11 mouse cellular contexts compared by ENCODE assay signal in the genomic region with DNA sequence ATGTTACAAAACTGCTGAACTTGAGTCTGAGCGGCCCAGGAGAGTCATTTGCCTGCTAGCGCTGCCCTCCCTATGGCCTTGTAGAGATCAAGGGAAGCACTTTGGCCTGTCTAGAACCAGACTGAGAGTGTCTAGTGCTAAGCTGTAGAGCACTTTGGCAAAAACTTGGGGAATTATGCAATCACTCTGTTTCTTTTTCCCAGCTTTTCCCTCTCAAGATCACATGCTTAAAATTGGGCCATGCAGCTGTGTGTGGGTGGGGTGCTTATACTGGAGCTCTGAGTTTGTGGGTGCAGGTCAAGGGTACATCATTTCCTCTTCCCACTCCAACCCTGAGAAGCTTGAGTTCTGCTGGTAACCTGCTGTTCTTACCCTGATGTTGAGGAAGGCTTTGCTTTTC. TPM values are rescaled to one million over a fixed set of nuclear protein-coding genes. Genes with fewer than 3 reads are reported as not detected.
DNase-seq lines count a peak whose midpoint lies in the region; ATAC-seq and TF ChIP-seq lines count a peak whose summit lies in the region.
"Had no signal": no experiment of that assay in that cellular context is flagged by ENCODE, and none has a peak within 500 bp of the region (broad histone marks: within the 10 kb centered on the region; RNA-seq: fewer than 3 reads in every experiment).

No protein-coding gene starts in this region.

- H3K27me3 ChIP-seq in kidney, adult 2 months (replicated peaks; ENCODE audit: control insufficient read depth, insufficient read depth, low read length): no peaks in the 10 kb centered on the region
- no peaks in the 10 kb centered on the region for H3K27me3 ChIP-seq in heart, postnatal 0 days (ENCODE audit: control insufficient read depth, insufficient read depth, low read length)
- no peaks in the 10 kb centered on the region for H3K27me3 ChIP-seq in myocyte (ENCODE audit: control insufficient read depth, insufficient read depth, insufficient read length)
- H3K27me3 ChIP-seq: kidney, embryonic 15.5 days had no signal

- no peak overlapping the region for H3K27ac ChIP-seq in kidney, adult 2 months (ENCODE audit: insufficient read depth, low read depth, low read length)
- H3K27ac ChIP-seq in brown adipose tissue, adult 24 weeks (replicated peaks; ENCODE audit: low read depth, low read length): peak overlapping the region; percentile 40; the same call in 1 of the 2 replicates
- H3K27ac ChIP-seq in heart, postnatal 0 days (ENCODE audit: low read depth): peak overlapping the region; percentile 57
- H3K27ac ChIP-seq: kidney, embryonic 15.5 days had no signal

- H3ac ChIP-seq in myocyte (ENCODE audit: control insufficient read depth, insufficient read length): no peak overlapping the region

- peak; percentile 30 for DNase-seq in kidney, adult 2 months
- DNase-seq in kidney, adult 18-20 months: no peak
- DNase-seq in heart, postnatal 0 days (ENCODE audit: low spot score): no peak
- no peak for DNase-seq in cerebellum, adult 11-12 months
- DNase-seq in spleen, postnatal 36 days (ENCODE audit: low spot score in 2 of 2): no peak

- TF ChIP-seq EP300 in heart, postnatal 0 days (IDR thresholded peaks at IDR 0.05; ENCODE audit: low read depth): no peak

- H3K4me3 ChIP-seq in kidney, adult 2 months (ENCODE audit: insufficient read depth, low read depth, low read length): no peak overlapping the region
- H3K4me3 ChIP-seq in brown adipose tissue, adult 24 weeks (ENCODE audit: insufficient read depth, low read depth, low read length): no peak overlapping the region
- H3K4me3 ChIP-seq in heart, postnatal 0 days (ENCODE audit: low read depth, low read length): no peak overlapping the region
- H3K4me3 ChIP-seq in myocyte: no peak overlapping the region
- H3K4me3 ChIP-seq: erythroblast, embryonic 14.5 days; kidney, embryonic 15.5 days had no signal

- H3K9ac ChIP-seq in heart, postnatal 0 days (replicated peaks; ENCODE audit: low read depth, low read length): no peak overlapping the region
- H3K9ac ChIP-seq: kidney, embryonic 15.5 days had no signal

- 0 out of 2 replicates have a peak, but pooled peaks have one; percentile 24 for ATAC-seq in heart, postnatal 0 days (ENCODE audit: insufficient read depth, low read depth)
- ATAC-seq in megakaryocyte-erythroid progenitor cell, adult 5-6 weeks (replicated peaks; ENCODE audit: low FRiP score, low TSS enrichment, poor library complexity, severe bottlenecking): no peak

- no peaks in the 10 kb centered on the region for H3K79me2 ChIP-seq in myocyte (ENCODE audit: control insufficient read depth, insufficient read depth)

- H3K4me1 ChIP-seq in kidney, adult 2 months (ENCODE audit: control insufficient read depth, insufficient read depth, low read length): no peaks in the 10 kb centered on the region
- H3K4me1 ChIP-seq in brown adipose tissue, adult 24 weeks (ENCODE audit: control insufficient read depth, insufficient read depth, insufficient read length, low read length): peaks cover 8% of the 10 kb centered on the region; the same call in 1 of the 2 replicates
- H3K4me1 ChIP-seq in heart, postnatal 0 days (ENCODE audit: control insufficient read depth, insufficient read depth): peaks cover 11% of the 10 kb centered on the region

- no peak for TF ChIP-seq CTCF in kidney, adult 2 months (conservative IDR thresholded peaks at IDR 0.05; ENCODE audit: insufficient read depth, insufficient read length, low read depth, low read length)
- TF ChIP-seq CTCF in heart, postnatal 0 days (IDR thresholded peaks at IDR 0.05; ENCODE audit: low read depth): no peak

- 69% methylated on average over 2 of the region's 2 CpGs for WGBS in kidney, adult 2 months
- WGBS in heart, postnatal 0 days: 85% methylated on average over 2 of the region's 2 CpGs

- H3K4me2 ChIP-seq in heart, postnatal 0 days (ENCODE audit: low read depth, low read length): no peak overlapping the region
- no peak overlapping the region for H3K4me2 ChIP-seq in myocyte (ENCODE audit: low read depth)
- H3K4me2 ChIP-seq: kidney, embryonic 15.5 days had no signal

- no peaks in the 10 kb centered on the region for H3K9me3 ChIP-seq in heart, postnatal 0 days (replicated peaks; ENCODE audit: control insufficient read depth, low read length)
- H3K9me3 ChIP-seq: kidney, embryonic 15.5 days had no signal

- no peaks in the 10 kb centered on the region for H3K36me3 ChIP-seq in kidney, adult 2 months (ENCODE audit: control insufficient read depth, insufficient read depth, low read length)
- no peaks in the 10 kb centered on the region for H3K36me3 ChIP-seq in heart, postnatal 0 days (replicated peaks; ENCODE audit: control insufficient read depth, insufficient read depth, low read length)
- H3K36me3 ChIP-seq in myocyte (ENCODE audit: control insufficient read depth, insufficient read depth): no peaks in the 10 kb centered on the region
- H3K36me3 ChIP-seq: kidney, embryonic 15.5 days had no signal

- TF ChIP-seq POLR2A in kidney, adult 2 months (IDR thresholded peaks at IDR 0.05; ENCODE audit: low read depth, low read length): no peak
- no peak for TF ChIP-seq POLR2A in myocyte (IDR thresholded peaks at IDR 0.05; ENCODE audit: insufficient read length, low read depth)

TF ChIP-seq in myocyte, 11 proteins besides CTCF, POLR2A, EP300 and RAD21:
- TF ChIP-seq E2F4 (IDR thresholded peaks at IDR 0.05; ENCODE audit: insufficient read depth): no peak
- TF ChIP-seq CEBPB (IDR thresholded peaks at IDR 0.05; ENCODE audit: insufficient read depth, poor library complexity, severe bottlenecking): peak; percentile 81

RNA-seq across cellular contexts. Expression of a gene that starts 32.6 kb away (rescaled TPM):
- not detected in 2 replicates for polyA plus RNA-seq in kidney, adult 2 months (2012; rRNA removed)
- not detected in 2 replicates for polyA plus RNA-seq in brown adipose tissue, adult 24 weeks (2012; ENCODE audit: insufficient read depth, insufficient read length, missing spikeins)
- total RNA-seq in heart, postnatal 0 days (2014; rRNA removed; ENCODE audit: low replicate concordance): not detected in 2 replicates
- polyA plus RNA-seq in heart, postnatal 0 days (2015; fragmentation: Nextera tagmentation; extraction: Ambion mirVana): not detected in 2 replicates
- polyA plus RNA-seq in myocyte (2012; fragmentation: generic; extraction: Trizol): not detected
- total RNA-seq in megakaryocyte-erythroid progenitor cell, adult 5-6 weeks (2014; fragmentation: Nextera tagmentation): not detected in 2 replicates
- not detected in 2 replicates for total RNA-seq in megakaryocyte-erythroid progenitor cell, adult 5-6 weeks (2017)
- polyA plus RNA-seq: kidney, embryonic 15.5 days had no signal

RNA-seq across cellular contexts. Expression of a gene that starts 38.4 kb away (rescaled TPM):
- not detected in 2 replicates for polyA plus RNA-seq in kidney, adult 2 months (2012; rRNA removed)
- polyA plus RNA-seq in brown adipose tissue, adult 24 weeks (2012; ENCODE audit: insufficient read depth, insufficient read length, missing spikeins): not detected in 2 replicates
- total RNA-seq in heart, postnatal 0 days (2014; rRNA removed; ENCODE audit: low replicate concordance): not detected in 2 replicates
- polyA plus RNA-seq in heart, postnatal 0 days (2015; fragmentation: Nextera tagmentation; extraction: Ambion mirVana): not detected in 2 replicates
- not detected for polyA plus RNA-seq in myocyte (2012; fragmentation: generic; extraction: Trizol)
- 0.44 TPM in 1 of 2 replicates, not detected in the other for total RNA-seq in megakaryocyte-erythroid progenitor cell, adult 5-6 weeks (2014; fragmentation: Nextera tagmentation)
- not detected in 2 replicates for total RNA-seq in megakaryocyte-erythroid progenitor cell, adult 5-6 weeks (2017)
- polyA plus RNA-seq: kidney, embryonic 15.5 days had no signal

RNA-seq across cellular contexts. Expression of a gene that starts 44.2 kb away (rescaled TPM):
- not detected in 2 replicates for polyA plus RNA-seq in kidney, adult 2 months (2012; rRNA removed)
- not detected in 2 replicates for polyA plus RNA-seq in brown adipose tissue, adult 24 weeks (2012; ENCODE audit: insufficient read depth, insufficient read length, missing spikeins)
- total RNA-seq in heart, postnatal 0 days (2014; rRNA removed; ENCODE audit: low replicate concordance): not detected in 2 replicates
- not detected in 2 replicates for polyA plus RNA-seq in heart, postnatal 0 days (2015; fragmentation: Nextera tagmentation; extraction: Ambion mirVana)
- not detected for polyA plus RNA-seq in myocyte (2012; fragmentation: generic; extraction: Trizol)
- 0.44 TPM in 1 of 2 replicates, not detected in the other for total RNA-seq in megakaryocyte-erythroid progenitor cell, adult 5-6 weeks (2014; fragmentation: Nextera tagmentation)
- not detected in 2 replicates for total RNA-seq in megakaryocyte-erythroid progenitor cell, adult 5-6 weeks (2017)
- polyA plus RNA-seq: kidney, embryonic 15.5 days had no signal

RNA-seq across cellular contexts. Expression of a gene that starts 50.0 kb away (rescaled TPM):
- polyA plus RNA-seq in kidney, adult 2 months (2012; rRNA removed): not detected in 2 replicates
- not detected in 2 replicates for polyA plus RNA-seq in brown adipose tissue, adult 24 weeks (2012; ENCODE audit: insufficient read depth, insufficient read length, missing spikeins)
- not detected in 2 replicates for total RNA-seq in heart, postnatal 0 days (2014; rRNA removed; ENCODE audit: low replicate concordance)
- not detected in 2 replicates for polyA plus RNA-seq in heart, postnatal 0 days (2015; fragmentation: Nextera tagmentation; extraction: Ambion mirVana)
- polyA plus RNA-seq in myocyte (2012; fragmentation: generic; extraction: Trizol): not detected
- 0.44 TPM in 1 of 2 replicates, not detected in the other for total RNA-seq in megakaryocyte-erythroid progenitor cell, adult 5-6 weeks (2014; fragmentation: Nextera tagmentation)
- total RNA-seq in megakaryocyte-erythroid progenitor cell, adult 5-6 weeks (2017): not detected in 2 replicates
- polyA plus RNA-seq: kidney, embryonic 15.5 days had no signal

RNA-seq across cellular contexts. Expression of a gene that starts 55.8 kb away (rescaled TPM):
- polyA plus RNA-seq in kidney, adult 2 months (2012; rRNA removed): not detected in 2 replicates
- polyA plus RNA-seq in brown adipose tissue, adult 24 weeks (2012; ENCODE audit: insufficient read depth, insufficient read length, missing spikeins): 0.67 TPM in 1 of 2 replicates, not detected in the other
- total RNA-seq in heart, postnatal 0 days (2014; rRNA removed; ENCODE audit: low replicate concordance): not detected in 2 replicates
- not detected in 2 replicates for polyA plus RNA-seq in heart, postnatal 0 days (2015; fragmentation: Nextera tagmentation; extraction: Ambion mirVana)
- polyA plus RNA-seq in myocyte (2012; fragmentation: generic; extraction: Trizol): not detected
- 0.44 TPM in 1 of 2 replicates, not detected in the other for total RNA-seq in megakaryocyte-erythroid progenitor cell, adult 5-6 weeks (2014; fragmentation: Nextera tagmentation)
- total RNA-seq in megakaryocyte-erythroid progenitor cell, adult 5-6 weeks (2017): 0.95 TPM in 1 of 2 replicates, not detected in the other
- total RNA-seq: ES-E14 had no signal
- polyA plus RNA-seq: erythroblast, embryonic 14.5 days; kidney, embryonic 15.5 days had no signal
